Mouse (Mus musculus): ENCODE results near the gene Myo19. TPM values are rescaled to one million over a fixed set of nuclear protein-coding genes. Genes with fewer than 3 reads are reported as not detected.
"Not testable (repeated sequence)": the region's sequence is repeated elsewhere in the genome, so short reads cannot be mapped to it uniquely, and the experiment has no call there.

Myo19 gene
- 10 to 100 TPM; 13.7 to 15.4 TPM for total RNA-seq (2021)

GRCm38 (mm10) chr11:84879772-84880464 is at the start of gene Myo19, which contains the start of gene Pigw:
TSS of gene Myo19 (plus strand) at chr11:84880148.
TSS of gene Pigw (minus strand) at chr11:84880285.
- DNase-seq: peak; percentile 87

- no peak for DNase-seq
Observed at GRCm38 (mm10) chr11:84839330-84839729, 40.6 kb upstream of the Myo19 start.

- DNase-seq: no peak
Observed at GRCm38 (mm10) chr11:84846741-84847474, 33.0 kb upstream of the Myo19 start.

GRCm38 (mm10) chr11:84847475-84848090 is 32.4 kb upstream of the Myo19 start:
- DNase-seq: no peak

- no peak for DNase-seq
Observed at GRCm38 (mm10) chr11:84855285-84855684, 24.7 kb upstream of the Myo19 start.

- DNase-seq: no peak
Observed at GRCm38 (mm10) chr11:84865268-84865667, 14.7 kb upstream of the Myo19 start.

- DNase-seq: no peak
Observed at GRCm38 (mm10) chr11:84867586-84867985, 12.4 kb upstream of the Myo19 start.

- DNase-seq: no peak
Observed at GRCm38 (mm10) chr11:84868786-84869259, 11.1 kb upstream of the Myo19 start.

- DNase-seq: peak; percentile 96
Observed at GRCm38 (mm10) chr11:84869537-84870232, 10.3 kb upstream of the Myo19 start.

GRCm38 (mm10) chr11:84870337-84871043 is 9.5 kb upstream of the Myo19 start, which contains the start of gene Ggnbp2:
TSS of gene Ggnbp2 (minus strand) at chr11:84870817.
- peak; percentile 94 for DNase-seq

- DNase-seq: no peak
Observed at GRCm38 (mm10) chr11:84871046-84871445, 8.9 kb upstream of the Myo19 start.

GRCm38 (mm10) chr11:84871548-84872069 is 8.3 kb upstream of the Myo19 start:
- DNase-seq: no peak

- DNase-seq: no peak
Observed at GRCm38 (mm10) chr11:84873042-84873833, 6.7 kb upstream of the Myo19 start.

- DNase-seq: not testable (repeated sequence)
Observed at GRCm38 (mm10) chr11:84876020-84876419, 3.9 kb upstream of the Myo19 start.

GRCm38 (mm10) chr11:84879007-84879771 is 759 bp upstream of the Myo19 start:
- no peak for DNase-seq

- DNase-seq: peak; percentile 80
Observed at GRCm38 (mm10) chr11:84880465-84880961, 565 bp downstream of the Myo19 start.

- no peak for DNase-seq
Observed at GRCm38 (mm10) chr11:84880971-84881370, 1.0 kb downstream of the Myo19 start.

GRCm38 (mm10) chr11:84882346-84882745 is 2.4 kb downstream of the Myo19 start:
- DNase-seq: no peak

- no peak for DNase-seq
Observed at GRCm38 (mm10) chr11:84885238-84885637, 5.3 kb downstream of the Myo19 start.

- no peak for DNase-seq
Observed at GRCm38 (mm10) chr11:84886236-84886635, 6.3 kb downstream of the Myo19 start.

All from heart, postnatal 4 days (tissue).